Mouse (Mus musculus): ENCODE measurements around the gene Ttc27.

Gene Ttc27

DNA sequence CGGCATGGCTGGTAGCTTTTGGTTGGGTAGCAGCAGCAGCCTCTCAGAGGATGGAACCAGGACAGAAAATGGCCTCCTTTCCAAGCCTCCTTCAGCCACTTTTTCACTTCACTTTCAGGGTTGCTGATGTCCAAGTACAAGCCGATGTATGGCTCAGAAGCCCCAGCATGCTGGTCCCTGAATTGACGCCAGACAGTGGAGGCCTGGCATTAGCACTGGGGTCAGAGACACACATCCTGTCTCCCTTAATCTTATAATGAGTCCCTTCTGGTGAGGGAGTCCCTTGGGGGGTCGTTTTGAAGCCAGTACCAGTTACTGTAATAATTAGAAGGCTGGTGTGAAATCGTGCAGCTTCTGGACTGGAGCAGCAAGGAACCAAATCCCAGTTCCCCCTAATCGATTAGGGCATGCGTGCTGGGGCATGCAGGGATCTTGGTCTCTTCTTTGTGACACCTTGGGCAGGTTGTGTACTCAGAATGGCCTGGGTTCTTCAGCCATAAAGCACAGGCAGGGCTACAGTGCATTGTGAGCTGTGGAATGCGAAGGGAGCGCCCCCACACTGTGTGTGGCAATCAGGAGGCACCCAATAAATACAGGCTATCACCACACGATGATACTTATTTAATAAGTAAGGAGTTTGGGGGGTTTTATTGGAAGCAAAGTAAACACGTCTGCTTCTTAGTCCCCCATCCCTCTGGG lies 171.5 kb downstream of the Ttc27 start:
- no peak for DNase-seq

DNA sequence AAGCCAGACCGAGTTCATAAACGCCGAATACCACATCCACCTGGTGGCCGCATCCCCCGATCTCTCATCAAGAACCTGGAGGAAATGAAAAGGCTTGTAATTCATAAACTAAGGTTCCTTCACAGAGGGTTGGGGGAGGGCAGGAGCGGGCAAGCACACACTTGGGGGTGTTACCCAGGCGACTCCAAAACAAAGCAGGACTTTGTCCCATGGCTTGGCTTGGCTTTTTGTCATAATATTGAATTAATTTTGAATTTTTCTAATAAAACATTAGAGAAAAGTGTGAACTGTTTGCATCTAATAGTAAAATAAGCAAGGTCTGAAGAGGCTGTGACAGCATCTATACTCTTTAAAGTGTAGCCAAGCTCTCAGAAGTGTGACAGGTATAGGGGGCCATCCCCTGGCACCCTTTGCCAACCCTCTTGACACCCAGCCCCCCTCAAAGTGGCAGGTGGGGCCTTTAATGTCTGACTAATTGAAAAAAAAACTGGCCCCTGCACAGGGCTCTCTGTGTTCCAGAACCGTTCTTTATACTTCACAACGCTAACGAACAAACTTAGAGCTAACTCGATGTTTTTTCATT lies 172.1 kb downstream of the Ttc27 start:
- DNase-seq = no peak

DNA sequence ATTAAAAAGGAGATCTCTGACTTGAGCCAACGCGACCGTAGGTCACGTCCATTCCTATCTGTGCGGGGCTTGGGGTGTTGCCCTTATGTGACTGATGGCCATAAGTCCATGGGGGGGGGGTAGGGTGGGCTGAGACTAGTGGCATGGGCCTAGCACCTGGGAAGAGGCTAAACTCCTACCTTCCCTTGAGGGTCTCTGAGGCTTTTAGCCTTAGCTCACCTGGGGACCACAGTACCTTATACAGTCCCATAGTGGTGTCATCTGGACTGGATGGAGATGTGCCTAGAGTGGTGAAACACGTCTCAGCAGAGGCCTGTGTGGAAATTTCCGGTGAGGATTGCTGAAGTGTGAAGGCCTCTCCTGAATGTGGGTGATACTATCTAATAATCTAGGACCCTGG lies 184.9 kb downstream of the Ttc27 start:
- no peak for DNase-seq

DNA sequence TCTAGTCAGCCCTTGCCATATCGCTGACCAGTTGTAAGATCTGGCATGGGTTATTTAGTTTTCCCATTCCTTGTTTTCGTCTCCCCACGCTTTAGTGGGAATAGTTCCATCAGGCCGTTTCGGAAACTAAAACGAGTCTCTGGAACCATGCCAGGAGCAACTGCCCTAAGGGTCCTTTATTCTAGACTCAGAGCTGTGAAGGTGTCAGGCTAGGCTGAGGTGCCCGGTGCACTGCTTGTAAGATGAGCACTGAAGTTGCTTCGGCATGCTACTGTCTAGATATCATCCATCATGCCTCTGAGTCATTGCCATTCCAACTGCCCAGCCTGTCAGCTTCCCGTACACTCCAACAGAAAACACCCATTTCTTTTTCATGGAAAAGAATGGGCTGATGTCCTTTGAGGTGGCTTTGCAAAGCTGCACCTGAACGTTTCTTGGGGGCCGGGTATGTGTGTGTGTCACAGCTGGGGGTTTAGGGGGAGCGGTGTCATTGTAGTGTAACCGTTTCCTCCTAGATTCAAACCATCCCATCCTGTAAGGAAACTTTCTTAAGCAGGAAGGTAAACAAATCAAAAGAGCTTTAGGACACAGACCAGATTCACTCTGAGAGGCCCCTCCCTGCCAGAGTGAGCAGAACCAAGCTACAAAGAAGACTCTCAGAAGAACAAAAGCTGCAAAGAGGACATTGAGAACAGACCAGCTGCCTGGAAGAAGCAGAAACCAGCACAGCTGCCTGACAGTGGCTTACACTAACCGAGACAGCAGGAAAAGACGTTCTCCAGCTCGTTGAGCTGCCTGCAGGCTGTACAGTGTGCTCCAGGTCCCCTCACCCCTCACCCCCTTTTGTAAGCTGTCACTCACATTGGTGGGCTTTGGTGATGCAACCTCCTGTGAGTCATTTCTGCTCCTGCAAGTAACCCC lies 186.1 kb downstream of the Ttc27 start:
- DNase-seq = peak; percentile 32 to 44

DNA sequence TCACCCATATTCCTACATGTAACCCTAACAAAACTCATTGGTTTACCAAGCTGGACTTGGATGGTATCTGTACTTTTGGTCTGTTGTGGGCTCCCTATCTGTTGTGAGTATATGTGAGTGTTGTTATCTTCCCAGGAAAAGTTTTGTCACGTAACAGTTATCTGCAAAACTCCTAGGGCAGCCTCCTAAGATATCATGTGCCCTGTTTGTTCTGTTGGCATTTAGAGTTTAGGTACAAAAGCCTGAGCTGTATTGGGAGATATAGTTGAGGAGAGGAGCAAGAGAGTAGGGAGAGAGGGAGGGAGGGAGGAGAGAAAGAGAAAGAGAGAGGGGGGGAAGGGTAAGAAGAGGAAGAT lies 186.8 kb downstream of the Ttc27 start:
- no peak for DNase-seq

DNA sequence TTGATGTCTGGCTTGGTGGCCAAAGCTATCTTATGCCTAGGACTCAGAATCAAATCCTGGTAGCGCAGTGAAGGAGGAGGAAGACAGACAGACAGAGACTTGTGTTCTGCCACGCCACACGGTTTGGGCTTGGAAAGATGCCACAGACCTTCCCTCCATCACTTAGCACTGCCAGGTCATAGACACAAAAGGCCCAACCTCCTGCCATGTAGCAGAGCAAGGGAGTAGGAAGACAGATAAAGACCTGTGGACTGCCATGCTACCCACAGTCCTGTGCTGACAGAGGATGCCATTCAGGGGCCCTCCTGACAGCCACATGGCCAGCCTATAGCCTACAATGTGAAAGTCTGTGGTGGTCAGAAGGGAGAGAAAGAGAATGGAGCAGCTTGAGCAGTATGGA lies 187.4 kb downstream of the Ttc27 start:
- no peak for DNase-seq

DNA sequence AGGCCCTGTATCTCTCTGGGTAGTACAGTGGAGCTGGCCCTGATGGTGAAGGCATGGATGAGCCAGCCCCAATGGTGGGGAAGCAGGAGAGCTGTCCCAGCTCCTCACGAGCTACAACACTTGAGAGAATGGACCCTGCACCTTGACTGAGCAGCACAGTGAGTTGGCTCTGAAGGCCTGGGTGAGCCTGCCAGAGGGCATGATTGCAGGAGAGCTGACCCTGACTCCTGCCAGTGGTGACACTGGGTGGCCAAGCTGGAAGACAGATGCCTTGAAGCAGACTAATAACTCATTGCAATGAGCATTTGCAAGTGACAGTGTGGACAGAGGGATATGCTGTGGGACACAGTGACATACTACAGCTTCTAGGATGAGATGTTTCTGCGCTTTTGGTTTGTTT lies 195.5 kb downstream of the Ttc27 start:
- DNase-seq = no peak

Data from lung, postnatal 4 days (tissue).